Mouse (Mus musculus): ENCODE results near the gene Dhcr7.

GRCm38 (mm10) chr7:143848127-143848767, 25.3 kb downstream of the Dhcr7 start:
- no peak for TF ChIP-seq GATA1 (IDR thresholded peaks at IDR 0.05; ENCODE audit: low read length)
- TF ChIP-seq TAL1 (IDR thresholded peaks at IDR 0.05; ENCODE audit: low read length), result no peak
